Mouse (Mus musculus): ENCODE data around the gene Rela.

DNA sequence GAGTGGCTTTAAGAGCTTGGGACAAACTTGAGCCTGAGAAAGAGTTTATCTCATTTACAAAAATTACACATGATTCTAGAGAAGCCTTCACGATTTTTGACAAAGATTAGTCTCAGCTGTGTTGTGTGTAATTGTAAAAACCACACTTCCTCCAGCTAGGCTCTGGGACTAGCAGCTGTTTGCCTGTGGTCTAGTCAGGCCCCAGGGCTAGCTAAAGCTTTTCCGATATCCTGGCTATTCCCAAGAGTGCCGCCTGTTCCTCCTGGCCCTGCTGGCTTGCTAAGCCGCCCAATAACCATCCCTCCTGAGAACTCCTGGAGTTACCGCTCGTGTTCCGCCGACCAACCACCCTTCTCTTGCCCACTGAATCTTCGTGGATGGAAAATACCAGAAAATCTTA is 5.2 kb upstream of the Rela start:
- TF ChIP-seq CTCF (IDR thresholded peaks at IDR 0.05; ENCODE audit: insufficient read depth, low read length) (no peak), POLR2A (IDR thresholded peaks at IDR 0.05; ENCODE audit: borderline replicate concordance, extremely low read depth, low read depth, low read length) (no peak)
